Mouse (Mus musculus): Measurements from ENCODE around the gene Spaca9. TPM values are rescaled to one million over a fixed set of nuclear protein-coding genes. Genes with fewer than 3 reads are reported as not detected.

Spaca9 gene
- polyA plus RNA-seq, 1 experiment from 2014 or later: 0.60 TPM

- H3K4me3 ChIP-seq (ENCODE audit: low read depth, low read length): no peak overlapping the region
- H3K4me1 ChIP-seq (replicated peaks; ENCODE audit: control insufficient read depth, insufficient read depth, low read length): no peaks in the 10 kb centered on the region
- no peaks in the 10 kb centered on the region for H3K9me3 ChIP-seq (ENCODE audit: control insufficient read depth)
- peaks cover 91% of the 10 kb centered on the region for H3K36me3 ChIP-seq (ENCODE audit: control insufficient read depth, insufficient read depth)
- 80% methylated on average over 4 of the region's 4 CpGs for WGBS
- no peaks in the 10 kb centered on the region for H3K27me3 ChIP-seq (replicated peaks; ENCODE audit: control insufficient read depth, insufficient read depth, low read length)
- no peak overlapping the region; the same call in 1 of the 2 replicates for H3K27ac ChIP-seq (ENCODE audit: low read depth, low read length)
- no peak overlapping the region for H3K4me2 ChIP-seq (replicated peaks; ENCODE audit: low read depth)
- ATAC-seq: no peak
- H3K9ac ChIP-seq (ENCODE audit: low read depth, low read length): no peak overlapping the region
- TF ChIP-seq CTCF (IDR thresholded peaks at IDR 0.05; ENCODE audit: low read depth): no peak
Observed at GRCm38 (mm10) chr2:28681718-28682117, 17.8 kb downstream of the Spaca9 start.

- H3K4me1 ChIP-seq (replicated peaks; ENCODE audit: control insufficient read depth, insufficient read depth, low read length): no peaks in the 10 kb centered on the region
- H3K4me2 ChIP-seq (replicated peaks; ENCODE audit: low read depth): no peak overlapping the region
- no peak overlapping the region for H3K9ac ChIP-seq (ENCODE audit: low read depth, low read length)
- WGBS: 35% methylated on average over 4 of the region's 4 CpGs
- H3K27ac ChIP-seq (ENCODE audit: low read depth, low read length): no peak overlapping the region
- no peak overlapping the region for H3K4me3 ChIP-seq (ENCODE audit: low read depth, low read length)
- H3K9me3 ChIP-seq (ENCODE audit: control insufficient read depth): no peaks in the 10 kb centered on the region
- peak; percentile 67 for TF ChIP-seq CTCF (IDR thresholded peaks at IDR 0.05; ENCODE audit: low read depth)
- ATAC-seq: no peak
- H3K36me3 ChIP-seq (ENCODE audit: control insufficient read depth, insufficient read depth): peaks cover 90% of the 10 kb centered on the region
- no peaks in the 10 kb centered on the region for H3K27me3 ChIP-seq (replicated peaks; ENCODE audit: control insufficient read depth, insufficient read depth, low read length)
Observed at GRCm38 (mm10) chr2:28680710-28681109, 18.8 kb downstream of the Spaca9 start.

- H3K9me3 ChIP-seq (ENCODE audit: control insufficient read depth): no peaks in the 10 kb centered on the region
- H3K36me3 ChIP-seq (ENCODE audit: control insufficient read depth, insufficient read depth): peaks cover 83% of the 10 kb centered on the region
- H3K4me1 ChIP-seq (replicated peaks; ENCODE audit: control insufficient read depth, insufficient read depth, low read length): no peaks in the 10 kb centered on the region
- TF ChIP-seq CTCF (IDR thresholded peaks at IDR 0.05; ENCODE audit: low read depth): no peak
- no peak overlapping the region for H3K4me3 ChIP-seq (ENCODE audit: low read depth, low read length)
- 0 out of 2 replicates have a peak, but pooled peaks have one; percentile 47 for ATAC-seq
- 83% methylated on average over 8 of the region's 8 CpGs for whole genome bisulfite sequencing
- H3K4me2 ChIP-seq (replicated peaks; ENCODE audit: low read depth): no peak overlapping the region
- H3K27ac ChIP-seq (ENCODE audit: low read depth, low read length): no peak overlapping the region
- no peaks in the 10 kb centered on the region for H3K27me3 ChIP-seq (replicated peaks; ENCODE audit: control insufficient read depth, insufficient read depth, low read length)
- no peak overlapping the region for H3K9ac ChIP-seq (ENCODE audit: low read depth, low read length)
Observed at GRCm38 (mm10) chr2:28676005-28676404, 23.5 kb downstream of the Spaca9 start.

- ATAC-seq: no peak
- peaks cover 80% of the 10 kb centered on the region for H3K36me3 ChIP-seq (ENCODE audit: control insufficient read depth, insufficient read depth)
Observed at GRCm38 (mm10) chr2:28671438-28671837, 28.1 kb downstream of the Spaca9 start.

GRCm38 (mm10) chr2:28665818-28666217 lies 33.7 kb downstream of the Spaca9 start:
- peaks cover 73% of the 10 kb centered on the region for H3K36me3 ChIP-seq (ENCODE audit: control insufficient read depth, insufficient read depth)
- H3K9ac ChIP-seq (ENCODE audit: low read depth, low read length): no peak overlapping the region
- no peak overlapping the region for H3K27ac ChIP-seq (ENCODE audit: low read depth, low read length)
- no peaks in the 10 kb centered on the region for H3K4me1 ChIP-seq (replicated peaks; ENCODE audit: control insufficient read depth, insufficient read depth, low read length)
- ATAC-seq: no peak
- no peak overlapping the region for H3K4me3 ChIP-seq (ENCODE audit: low read depth, low read length)
- H3K4me2 ChIP-seq (replicated peaks; ENCODE audit: low read depth): no peak overlapping the region
- 71% methylated on average over 3 of the region's 3 CpGs for WGBS
- no peaks in the 10 kb centered on the region for H3K27me3 ChIP-seq (replicated peaks; ENCODE audit: control insufficient read depth, insufficient read depth, low read length)
- no peaks in the 10 kb centered on the region for H3K9me3 ChIP-seq (ENCODE audit: control insufficient read depth)
- TF ChIP-seq CTCF (IDR thresholded peaks at IDR 0.05; ENCODE audit: low read depth): no peak

More at GRCm38 (mm10) chr2:28671438-28671837, 28.1 kb downstream of the Spaca9 start:
- H3K9me3 ChIP-seq (ENCODE audit: control insufficient read depth): no peaks in the 10 kb centered on the region
- H3K27me3 ChIP-seq (replicated peaks; ENCODE audit: control insufficient read depth, insufficient read depth, low read length): no peaks in the 10 kb centered on the region
- TF ChIP-seq CTCF (IDR thresholded peaks at IDR 0.05; ENCODE audit: low read depth): no peak
- 84% methylated on average over 2 of the region's 2 CpGs for WGBS
- H3K27ac ChIP-seq (ENCODE audit: low read depth, low read length): no peak overlapping the region
- H3K4me1 ChIP-seq (replicated peaks; ENCODE audit: control insufficient read depth, insufficient read depth, low read length): no peaks in the 10 kb centered on the region
- no peak overlapping the region for H3K4me2 ChIP-seq (replicated peaks; ENCODE audit: low read depth)
- no peak overlapping the region for H3K4me3 ChIP-seq (ENCODE audit: low read depth, low read length)
- no peak overlapping the region for H3K9ac ChIP-seq (ENCODE audit: low read depth, low read length)

GRCm38 (mm10) chr2:28662891-28663290 lies 36.6 kb downstream of the Spaca9 start:
- H3K36me3 ChIP-seq (ENCODE audit: control insufficient read depth, insufficient read depth): peaks cover 78% of the 10 kb centered on the region
- no peak overlapping the region for H3K4me3 ChIP-seq (ENCODE audit: low read depth, low read length)
- no peak for TF ChIP-seq CTCF (IDR thresholded peaks at IDR 0.05; ENCODE audit: low read depth)
- H3K9me3 ChIP-seq (ENCODE audit: control insufficient read depth): no peaks in the 10 kb centered on the region
- no peak overlapping the region for H3K4me2 ChIP-seq (replicated peaks; ENCODE audit: low read depth)
- no peak overlapping the region for H3K9ac ChIP-seq (ENCODE audit: low read depth, low read length)
- H3K27me3 ChIP-seq (replicated peaks; ENCODE audit: control insufficient read depth, insufficient read depth, low read length): no peaks in the 10 kb centered on the region
- ATAC-seq: no peak
- H3K27ac ChIP-seq (ENCODE audit: low read depth, low read length): no peak overlapping the region
- H3K4me1 ChIP-seq (replicated peaks; ENCODE audit: control insufficient read depth, insufficient read depth, low read length): no peaks in the 10 kb centered on the region
- WGBS: 90% methylated on average over 3 of the region's 3 CpGs

- Histone ChIP-seq H3K4me3 (ENCODE audit: low read depth, low read length) (no peak overlapping the region), H3K9me3 (ENCODE audit: control insufficient read depth) (no peaks in the 10 kb centered on the region), H3K36me3 (ENCODE audit: control insufficient read depth, insufficient read depth) (peaks cover 46% of the 10 kb centered on the region), H3K27me3 (replicated peaks; ENCODE audit: control insufficient read depth, insufficient read depth, low read length) (no peaks in the 10 kb centered on the region), H3K27ac (ENCODE audit: low read depth, low read length) (no peak overlapping the region), H3K9ac (ENCODE audit: low read depth, low read length) (no peak overlapping the region), H3K4me2 (replicated peaks; ENCODE audit: low read depth) (no peak overlapping the region), H3K4me1 (replicated peaks; ENCODE audit: control insufficient read depth, insufficient read depth, low read length) (no peaks in the 10 kb centered on the region)
- ATAC-seq: no peak
- WGBS: 69% methylated on average over 8 of the region's 8 CpGs
- TF ChIP-seq CTCF (IDR thresholded peaks at IDR 0.05; ENCODE audit: low read depth): no peak
Observed at GRCm38 (mm10) chr2:28656216-28656615, 43.3 kb downstream of the Spaca9 start.
